Mouse (Mus musculus) MEL (cell line): ENCODE measurements at regions not wholly inside any gene's neighbourhood (a gene's known extent, or its start where the extent isn't known, plus 50 kb on each side); places are given as distances from the start of the nearest gene placed in this dataset.

ENCODE experiments used
- DNase-seq: peaks from one replicate; pipeline ENCODE4 v3.0.0; 2011; ENCODE audit warnings: low read depth, low spot score
- H3K27ac ChIP-seq: 2 replicates; pipeline ENCODE4 v1.5.1; 2012; ENCODE audit warnings: low read depth, mild to moderate bottlenecking, control low read depth, low read length, moderate library complexity; ENCODE audit not compliant: control insufficient read depth
- H3K27me3 ChIP-seq, 2 experiments: fragments of 150-350 bp in 1 of 2; sonication (generic) in 1 of 2; 2 replicates each; pipeline ENCODE4 v1.6.1; 2012; ENCODE audit warnings: low read length in 2 of 2, mild to moderate bottlenecking in 2 of 2, improper control_type of control experiment in 1 of 2, moderate library complexity in 1 of 2; ENCODE audit not compliant: insufficient read depth in 2 of 2, control insufficient read depth in 1 of 2
- H3K36me3 ChIP-seq, 2 experiments: 2 replicates each; pipeline ENCODE4 v1.6.1; 2012 to 2014; ENCODE audit warnings: low read length in 2 of 2, improper control_type of control experiment in 1 of 2, inconsistent platforms in 1 of 2, mild to moderate bottlenecking in 1 of 2; ENCODE audit not compliant: insufficient read depth in 2 of 2, control insufficient read depth in 1 of 2
- H3K4me1 ChIP-seq, 2 experiments: fragments of 150-350 bp in 1 of 2; sonication (generic) in 1 of 2; 2 replicates each; pipeline ENCODE4 v1.6.1; 2012; ENCODE audit warnings: low read length in 2 of 2, improper control_type of control experiment in 1 of 2, mild to moderate bottlenecking in 1 of 2; ENCODE audit not compliant: insufficient read depth in 2 of 2, control insufficient read depth in 1 of 2
- H3K4me3 ChIP-seq, 2 experiments: fragments of 150-350 bp in 1 of 2; sonication (generic) in 1 of 2; 2 replicates each; pipeline ENCODE4 v1.5.1; 2012; ENCODE audit warnings: low read depth in 2 of 2, low read length in 2 of 2, mild to moderate bottlenecking in 2 of 2, moderate library complexity in 2 of 2, control low read depth in 1 of 2, improper control_type of control experiment in 1 of 2; ENCODE audit not compliant: control insufficient read depth in 1 of 2, insufficient read depth in 1 of 2
- H3K79me2 ChIP-seq: 2 replicates; pipeline ENCODE4 v1.6.1; 2012; ENCODE audit warnings: mild to moderate bottlenecking, low read length, moderate library complexity; ENCODE audit not compliant: control insufficient read depth, poor library complexity, insufficient read depth
- H3K9ac ChIP-seq: 2 replicates; pipeline ENCODE4 v1.6.1; 2012; ENCODE audit warnings: low read depth, mild to moderate bottlenecking, control low read depth, low read length, moderate library complexity; ENCODE audit not compliant: control insufficient read depth, poor library complexity, severe bottlenecking
- H3K9me3 ChIP-seq: fragments of 150-350 bp; sonication (generic); replicated peaks from 2 replicates; pipeline ENCODE4 v1.6.1; 2012; ENCODE audit warnings: mild to moderate bottlenecking, low read length, improper control_type of control experiment, moderate library complexity; ENCODE audit not compliant: insufficient read depth
- CHD1 ChIP-seq: IDR thresholded peaks from 2 replicates; pipeline ENCODE4 v1.6.1; 2012; ENCODE audit warnings: low read depth, mild to moderate bottlenecking, inconsistent platforms, low read length, improper control_type of control experiment
- CTCF ChIP-seq, 3 experiments: IDR thresholded peaks in 2 of 3; conservative IDR thresholded peaks in 1 of 3; 2 replicates each; pipeline ENCODE4 v1.5.1; 2011 to 2012; ENCODE audit warnings: low read length in 3 of 3, low read depth in 2 of 3, mild to moderate bottlenecking in 2 of 3, improper control_type of control experiment in 1 of 3, inconsistent platforms in 1 of 3, mixed read lengths in 1 of 3, moderate library complexity in 1 of 3; ENCODE audit not compliant: control insufficient read depth in 1 of 3, insufficient read depth in 1 of 3, poor library complexity in 1 of 3, severe bottlenecking in 1 of 3
- E2F4 ChIP-seq: IDR thresholded peaks from 2 replicates; pipeline ENCODE4 v1.6.1; 2011; ENCODE audit warnings: low read depth, low read length, improper control_type of control experiment, borderline replicate concordance
- ELF1 ChIP-seq: IDR thresholded peaks from 2 replicates; pipeline ENCODE4 v1.6.1; 2014; ENCODE audit warnings: low read depth, mild to moderate bottlenecking, inconsistent platforms, low read length, improper control_type of control experiment, moderate library complexity
- ETS1 ChIP-seq: IDR thresholded peaks from 2 replicates; pipeline ENCODE4 v1.6.1; 2012; ENCODE audit warnings: low read depth, mild to moderate bottlenecking, inconsistent platforms, low read length, improper control_type of control experiment, moderate library complexity
- GABPA ChIP-seq: IDR thresholded peaks from 2 replicates; pipeline ENCODE4 v1.6.1; 2012; ENCODE audit warnings: low read depth, mild to moderate bottlenecking, inconsistent platforms, low read length, improper control_type of control experiment, moderate library complexity
- GATA1 ChIP-seq: IDR thresholded peaks from 2 replicates; pipeline ENCODE4 v1.6.1; 2011; ENCODE audit warnings: low read depth, low read length, improper control_type of control experiment
- HCFC1 ChIP-seq: IDR thresholded peaks from 2 replicates; pipeline ENCODE4 v1.6.1; 2012; ENCODE audit warnings: low read depth, mild to moderate bottlenecking, inconsistent platforms, low read length, improper control_type of control experiment, moderate library complexity
- MAFK ChIP-seq: IDR thresholded peaks from 2 replicates; pipeline ENCODE4 v1.6.1; 2011; ENCODE audit warnings: low read depth, mild to moderate bottlenecking, low read length, improper control_type of control experiment, borderline replicate concordance
- MAZ ChIP-seq: IDR thresholded peaks from 2 replicates; pipeline ENCODE4 v1.6.1; 2012; ENCODE audit warnings: low read depth, mild to moderate bottlenecking, inconsistent platforms, low read length, improper control_type of control experiment
- MYB ChIP-seq: IDR thresholded peaks from 2 replicates; pipeline ENCODE4 v1.6.1; 2011; ENCODE audit warnings: mild to moderate bottlenecking, low read depth, low read length, improper control_type of control experiment
- MYC ChIP-seq: IDR thresholded peaks from 2 replicates; pipeline ENCODE4 v1.6.1; 2011; ENCODE audit warnings: low read depth, mild to moderate bottlenecking, low read length, improper control_type of control experiment, moderate library complexity
- NELFE ChIP-seq: IDR thresholded peaks from 2 replicates; pipeline ENCODE4 v1.6.1; 2011; ENCODE audit warnings: low read depth, low read length, improper control_type of control experiment
- NRF1 ChIP-seq: IDR thresholded peaks from 2 replicates; pipeline ENCODE4 v1.6.1; 2014; ENCODE audit warnings: low read depth, mild to moderate bottlenecking, inconsistent platforms, low read length, improper control_type of control experiment, moderate library complexity; ENCODE audit not compliant: poor library complexity, insufficient read depth, severe bottlenecking
- POLR2AphosphoS2 ChIP-seq: IDR thresholded peaks from 2 replicates; pipeline ENCODE4 v1.6.1; 2011; ENCODE audit warnings: low read length, improper control_type of control experiment
- RAD21 ChIP-seq: IDR thresholded peaks from 2 replicates; pipeline ENCODE4 v1.6.1; 2011; ENCODE audit warnings: mild to moderate bottlenecking, low read depth, low read length, improper control_type of control experiment
- RCOR1 ChIP-seq: IDR thresholded peaks from 2 replicates; pipeline ENCODE4 v1.6.1; 2012; ENCODE audit warnings: low read depth, mild to moderate bottlenecking, inconsistent platforms, low read length, improper control_type of control experiment
- SMC3 ChIP-seq: IDR thresholded peaks from 2 replicates; pipeline ENCODE4 v1.6.1; 2011; ENCODE audit warnings: low read depth, low read length, improper control_type of control experiment
- TAL1 ChIP-seq: IDR thresholded peaks from 2 replicates; pipeline ENCODE4 v1.6.1; 2012; ENCODE audit warnings: mild to moderate bottlenecking, inconsistent platforms, low read length, moderate library complexity, mixed read lengths
- TBP ChIP-seq: IDR thresholded peaks from 2 replicates; pipeline ENCODE4 v1.8.0; 2011; ENCODE audit warnings: low read depth, low read length, improper control_type of control experiment
- UBTF ChIP-seq: IDR thresholded peaks from 2 replicates; pipeline ENCODE4 v1.6.1; 2012; ENCODE audit warnings: low read depth, mild to moderate bottlenecking, inconsistent platforms, low read length, improper control_type of control experiment, moderate library complexity, borderline replicate concordance; ENCODE audit not compliant: insufficient read depth
- USF2 ChIP-seq, 2 experiments: IDR thresholded peaks; 2 replicates each; pipeline ENCODE4 v1.6.1; 2011 to 2012; ENCODE audit warnings: improper control_type of control experiment in 2 of 2, low read length in 2 of 2, borderline replicate concordance in 1 of 2, inconsistent platforms in 1 of 2, low read depth in 1 of 2, mild to moderate bottlenecking in 1 of 2; ENCODE audit not compliant: insufficient read depth in 1 of 2
- ZKSCAN1 ChIP-seq: IDR thresholded peaks from 2 replicates; pipeline ENCODE4 v1.6.1; 2012; ENCODE audit warnings: low read depth, mild to moderate bottlenecking, inconsistent platforms, low read length, improper control_type of control experiment, moderate library complexity
- ZMIZ1 ChIP-seq: IDR thresholded peaks from 2 replicates; pipeline ENCODE4 v1.6.1; 2012; ENCODE audit warnings: low read depth, mild to moderate bottlenecking, inconsistent platforms, low read length, improper control_type of control experiment, moderate library complexity

GRCm38 (mm10) chr14:101327421-101327820 is 127.3 kb upstream of the Prr30 start:
- no peak overlapping the region for H3K4me3 ChIP-seq
- H3K9me3 ChIP-seq = no peaks in the 10 kb centered on the region
- no peak for DNase-seq
- TF ChIP-seq TAL1 = no peak
- TF ChIP-seq NRF1 = no peak
- no peak for TF ChIP-seq MYC
- TF ChIP-seq ETS1 = no peak
- no peak for TF ChIP-seq MAZ
- TF ChIP-seq NELFE = no peak
- TF ChIP-seq CHD1 = no peak
- no peak for TF ChIP-seq MAFK
- no peak for TF ChIP-seq HCFC1
- TF ChIP-seq SMC3 = no peak
- no peak for TF ChIP-seq TBP
- TF ChIP-seq USF2 (IDR thresholded peaks at IDR 0.05; ENCODE audit: borderline replicate concordance in 1 of 2, insufficient read depth in 1 of 2, low read depth in 1 of 2, low read length in 2 of 2) = no peak
- H3K36me3 ChIP-seq = no peaks in the 10 kb centered on the region
- no peak overlapping the region for H3K9ac ChIP-seq
- no peaks in the 10 kb centered on the region for H3K4me1 ChIP-seq
- no peak overlapping the region for H3K27ac ChIP-seq
- no peaks in the 10 kb centered on the region for H3K27me3 ChIP-seq
- H3K79me2 ChIP-seq = no peaks in the 10 kb centered on the region

GRCm38 (mm10) chr14:101326477-101326941 is 126.4 kb upstream of the Prr30 start:
- H3K9me3 ChIP-seq = no peaks in the 10 kb centered on the region
- no peak for DNase-seq
- H3K9ac ChIP-seq = no peak overlapping the region
- H3K79me2 ChIP-seq = no peaks in the 10 kb centered on the region
- no peaks in the 10 kb centered on the region for H3K36me3 ChIP-seq
- TF ChIP-seq ZMIZ1 (no peak), TBP (no peak), E2F4 (no peak), MYC (no peak), HCFC1 (no peak), GATA1 (no peak), RCOR1 (no peak), GABPA (no peak), TAL1 (no peak), MAZ (no peak), UBTF (no peak), MAFK (no peak), ZKSCAN1 (no peak), POLR2AphosphoS2 (no peak), RAD21 (no peak), MYB (no peak), CTCF (IDR thresholded peaks at IDR 0.05 in 2 of 3, conservative IDR thresholded peaks at IDR 0.05 in 1 of 3; ENCODE audit: control insufficient read depth in 1 of 3, insufficient read depth in 1 of 3, low read depth in 2 of 3, low read length in 3 of 3, poor library complexity in 1 of 3, severe bottlenecking in 1 of 3) (no peak), ELF1 (no peak)
- H3K4me1 ChIP-seq = no peaks in the 10 kb centered on the region
- no peak overlapping the region for H3K27ac ChIP-seq
- H3K4me3 ChIP-seq = no peak overlapping the region
- H3K27me3 ChIP-seq = no peaks in the 10 kb centered on the region
